Mouse (Mus musculus): Measurements from ENCODE around the gene Cfap43. TPM values are rescaled to one million over a fixed set of nuclear protein-coding genes. Genes with fewer than 3 reads are reported as not detected.

Cfap43 gene
- polyA plus RNA-seq, 1 experiment: not detected

DNA sequence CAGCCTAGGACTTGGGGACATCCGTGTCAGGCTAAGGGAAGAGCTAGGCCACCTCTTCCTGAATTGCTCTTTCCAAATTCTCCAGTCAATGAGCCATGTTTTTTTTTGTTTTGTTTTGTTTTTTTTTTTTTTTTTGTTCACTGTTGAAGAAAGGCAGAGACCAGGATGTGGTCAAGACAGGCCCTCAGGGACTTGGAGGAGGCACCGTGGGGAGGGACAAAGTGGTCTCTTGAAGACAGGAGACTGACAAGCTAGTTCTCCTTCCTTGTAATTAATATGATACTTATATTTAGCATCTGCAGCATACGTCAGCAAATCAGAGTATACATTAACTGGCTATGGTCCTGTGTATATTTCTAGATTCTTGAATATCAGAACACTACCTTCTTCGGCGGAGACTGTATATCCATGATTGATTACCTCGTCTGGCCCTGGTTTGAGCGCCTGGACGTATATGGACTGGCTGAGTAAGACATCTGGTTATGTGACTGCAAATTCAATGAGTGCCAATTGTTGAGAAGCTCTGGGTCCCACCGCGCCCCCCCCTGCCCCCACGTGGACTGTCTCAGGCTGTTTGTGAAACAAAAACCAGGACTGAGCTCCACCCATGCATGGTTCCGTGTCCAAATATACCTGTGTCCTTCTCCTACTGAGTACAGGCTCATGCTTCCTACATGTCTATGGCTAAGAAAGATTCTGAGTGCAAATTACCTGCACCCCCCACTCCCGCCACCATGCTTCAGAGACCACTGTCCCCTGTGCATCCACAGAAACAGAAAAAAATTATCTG is 34.6 kb downstream of the Cfap43 start:
- Histone ChIP-seq H3K27ac (ENCODE audit: insufficient read depth, low read length) (peak overlapping the region; percentile 39; the same call in 1 of the 2 replicates), H3K36me3 (ENCODE audit: control insufficient read depth, insufficient read depth, low read length) (no peaks in the 10 kb centered on the region), H3K4me1 (ENCODE audit: control insufficient read depth, insufficient read depth, insufficient read length) (peaks cover 19% of the 10 kb centered on the region; the same call in 1 of the 2 replicates), H3K27me3 (ENCODE audit: control insufficient read depth, insufficient read depth, low read length) (no peaks in the 10 kb centered on the region), H3K4me3 (ENCODE audit: extremely low read depth, insufficient read depth, insufficient read length) (no peak overlapping the region)
- DNase-seq (ENCODE audit: low read depth in 1 of 2, low spot score in 2 of 2): peak; percentile 36 to 44
- 53% methylated on average over 13 of the region's 13 CpGs for WGBS
- TF ChIP-seq POLR2A (IDR thresholded peaks at IDR 0.05; ENCODE audit: low read depth, low read length) (no peak), CTCF (IDR thresholded peaks at IDR 0.05; ENCODE audit: extremely low read depth, insufficient read depth, insufficient read length, insufficient replicate concordance) (no peak)

DNA sequence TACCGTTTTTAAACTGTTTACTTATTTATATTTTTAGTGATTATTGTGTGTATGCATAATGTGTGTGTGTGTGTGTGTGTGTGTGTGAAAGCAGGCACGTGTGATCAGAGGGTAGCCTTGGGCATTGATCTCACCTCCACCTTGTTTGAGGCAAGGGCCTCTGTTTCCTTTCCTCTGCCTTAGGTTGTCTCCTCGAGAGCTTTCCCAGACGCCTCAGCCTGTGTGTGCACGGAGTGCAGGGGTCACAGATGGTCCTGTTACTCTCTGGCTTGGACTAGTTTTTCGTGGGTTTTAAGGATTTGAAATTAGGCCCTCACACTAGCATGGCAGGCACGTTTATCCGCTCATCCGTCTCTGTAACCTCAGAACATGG is 36.2 kb downstream of the Cfap43 start:
- H3K4me3 ChIP-seq (ENCODE audit: extremely low read depth, insufficient read depth, insufficient read length): no peak overlapping the region
- no peaks in the 10 kb centered on the region for H3K27me3 ChIP-seq (ENCODE audit: control insufficient read depth, insufficient read depth, low read length)
- TF ChIP-seq POLR2A (IDR thresholded peaks at IDR 0.05; ENCODE audit: low read depth, low read length) (no peak), CTCF (IDR thresholded peaks at IDR 0.05; ENCODE audit: extremely low read depth, insufficient read depth, insufficient read length, insufficient replicate concordance) (no peak)
- no peaks in the 10 kb centered on the region for H3K36me3 ChIP-seq (ENCODE audit: control insufficient read depth, insufficient read depth, low read length)
- H3K4me1 ChIP-seq (ENCODE audit: control insufficient read depth, insufficient read depth, insufficient read length): peaks cover 15% of the 10 kb centered on the region; the same call in 1 of the 2 replicates
- DNase-seq (ENCODE audit: low read depth in 1 of 2, low spot score in 2 of 2): no peak
- no peak overlapping the region for H3K27ac ChIP-seq (ENCODE audit: insufficient read depth, low read length)
- 68% methylated on average over 9 of the region's 9 CpGs for WGBS

DNA sequence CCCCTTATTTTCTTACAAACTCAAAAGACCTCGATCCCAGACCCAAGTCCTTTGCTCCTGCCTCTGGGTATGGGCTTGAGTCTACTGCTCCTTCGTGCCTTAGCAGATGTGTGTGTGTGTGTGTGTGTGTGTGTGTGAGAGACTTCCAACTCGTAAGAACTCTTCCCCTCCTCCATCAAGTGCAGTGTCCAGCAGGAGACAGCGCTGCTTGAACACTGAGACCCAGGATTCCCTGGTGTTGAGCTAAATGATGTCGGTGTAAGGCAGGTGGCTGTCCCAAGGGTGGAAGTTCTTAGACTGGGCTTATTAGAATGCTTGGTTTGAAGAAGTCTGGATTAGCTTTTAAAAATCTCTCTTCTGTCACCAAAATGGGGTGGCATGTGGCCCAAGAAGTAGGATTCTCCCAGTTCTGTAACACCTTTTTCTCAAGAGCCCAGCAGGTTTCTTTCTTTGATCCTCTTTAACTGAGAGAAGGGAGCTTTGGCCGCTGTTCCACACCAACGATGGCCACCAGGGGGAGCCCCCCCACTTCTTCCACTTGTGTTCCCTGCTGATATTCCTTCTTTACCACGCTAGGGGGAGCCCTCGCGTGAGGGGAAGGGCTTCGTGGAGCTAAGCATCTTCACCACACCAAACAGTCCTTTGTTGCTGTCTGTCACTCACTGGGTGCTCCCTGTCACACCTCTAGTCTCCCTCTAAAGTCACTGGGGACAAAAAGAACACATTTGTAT is 36.8 kb downstream of the Cfap43 start:
- Histone ChIP-seq H3K27me3 (ENCODE audit: control insufficient read depth, insufficient read depth, low read length) (no peaks in the 10 kb centered on the region), H3K4me1 (ENCODE audit: control insufficient read depth, insufficient read depth, insufficient read length) (peaks cover 10% of the 10 kb centered on the region; the same call in 1 of the 2 replicates), H3K4me3 (ENCODE audit: extremely low read depth, insufficient read depth, insufficient read length) (no peak overlapping the region), H3K36me3 (ENCODE audit: control insufficient read depth, insufficient read depth, low read length) (no peaks in the 10 kb centered on the region), H3K27ac (ENCODE audit: insufficient read depth, low read length) (no peak overlapping the region)
- WGBS: 27% methylated on average over 11 of the region's 11 CpGs
- peak; percentile 76 to 80 for DNase-seq (ENCODE audit: low read depth in 1 of 2, low spot score in 2 of 2)
- TF ChIP-seq POLR2A (IDR thresholded peaks at IDR 0.05; ENCODE audit: low read depth, low read length) (no peak), CTCF (IDR thresholded peaks at IDR 0.05; ENCODE audit: extremely low read depth, insufficient read depth, insufficient read length, insufficient replicate concordance) (peak; percentile 100)

DNA sequence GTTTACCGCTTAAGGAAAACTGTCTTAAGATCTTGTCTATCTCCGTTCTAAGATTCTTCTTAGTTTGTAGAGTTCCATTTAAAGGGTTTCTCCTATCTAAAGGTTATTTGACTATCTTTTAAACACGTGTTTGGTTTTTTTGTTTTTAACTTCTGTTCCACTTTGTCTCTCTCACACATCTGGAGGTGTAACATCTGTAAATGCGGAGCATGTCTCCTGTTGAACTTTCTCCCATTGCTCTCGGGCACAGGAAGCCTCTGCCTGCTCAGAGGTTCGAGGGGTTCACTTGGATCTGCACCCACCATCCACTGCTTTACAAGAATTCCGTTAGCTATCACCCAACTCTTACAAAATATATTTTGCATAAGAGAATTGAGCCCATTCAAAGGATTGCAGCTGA is 37.5 kb downstream of the Cfap43 start:
- H3K36me3 ChIP-seq (ENCODE audit: control insufficient read depth, insufficient read depth, low read length): no peaks in the 10 kb centered on the region
- H3K4me1 ChIP-seq (ENCODE audit: control insufficient read depth, insufficient read depth, insufficient read length): peaks cover 2% of the 10 kb centered on the region; the same call in 1 of the 2 replicates
- TF ChIP-seq POLR2A (IDR thresholded peaks at IDR 0.05; ENCODE audit: low read depth, low read length) (no peak), CTCF (IDR thresholded peaks at IDR 0.05; ENCODE audit: extremely low read depth, insufficient read depth, insufficient read length, insufficient replicate concordance) (no peak)
- no peak overlapping the region for H3K27ac ChIP-seq (ENCODE audit: insufficient read depth, low read length)
- 80% methylated on average over 7 of the region's 7 CpGs for WGBS
- no peak overlapping the region for H3K4me3 ChIP-seq (ENCODE audit: extremely low read depth, insufficient read depth, insufficient read length)
- no peaks in the 10 kb centered on the region for H3K27me3 ChIP-seq (ENCODE audit: control insufficient read depth, insufficient read depth, low read length)
- DNase-seq (ENCODE audit: low read depth in 1 of 2, low spot score in 2 of 2): no peak

DNA sequence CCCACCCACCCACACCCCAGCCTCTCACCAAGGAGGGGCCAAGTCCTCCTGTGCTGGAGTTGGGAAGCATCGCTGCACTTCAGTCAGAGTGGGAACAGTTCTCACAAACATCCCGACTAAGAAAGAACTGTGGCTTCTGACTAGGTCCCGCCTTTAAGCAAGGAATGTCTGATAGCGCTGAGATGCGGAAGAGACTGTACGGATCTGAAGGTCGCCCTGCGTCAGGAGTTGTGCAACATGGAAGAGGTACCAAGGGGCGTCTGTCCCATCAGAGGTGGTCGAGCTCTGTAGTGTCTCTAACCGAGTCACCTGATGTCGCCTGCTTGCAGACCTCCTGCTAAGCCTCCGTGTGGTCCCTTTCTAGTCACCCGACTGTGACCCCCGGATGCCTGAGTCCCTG is 42.8 kb downstream of the Cfap43 start:
- 78% methylated on average over 15 of the region's 15 CpGs for WGBS
- TF ChIP-seq POLR2A (IDR thresholded peaks at IDR 0.05; ENCODE audit: low read depth, low read length) (no peak), CTCF (IDR thresholded peaks at IDR 0.05; ENCODE audit: extremely low read depth, insufficient read depth, insufficient read length, insufficient replicate concordance) (no peak)

DNA sequence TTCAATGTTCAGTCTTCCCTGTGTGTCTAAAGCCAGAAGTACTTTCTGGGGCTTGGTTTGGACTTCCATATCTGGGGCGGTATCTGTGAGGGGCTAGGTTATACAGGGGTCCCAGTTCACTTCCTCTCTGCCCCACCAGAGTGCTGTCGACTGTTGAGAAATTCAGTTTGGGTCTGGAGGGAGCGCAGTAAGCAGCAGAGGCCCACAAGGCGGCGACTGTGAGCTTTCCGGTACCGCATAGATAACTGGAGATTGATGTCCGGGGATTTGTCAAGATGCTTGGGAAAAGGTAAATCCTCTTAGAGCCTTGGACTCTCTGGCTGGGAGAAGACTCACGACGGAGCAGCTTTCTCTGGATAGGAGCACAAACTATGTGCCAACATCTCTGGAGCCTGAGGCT is 47.6 kb downstream of the Cfap43 start:
- Histone ChIP-seq H3K27me3 (ENCODE audit: control insufficient read depth, insufficient read depth, low read length) (no peaks in the 10 kb centered on the region), H3K27ac (ENCODE audit: insufficient read depth, low read length) (no peak overlapping the region), H3K36me3 (ENCODE audit: control insufficient read depth, insufficient read depth, low read length) (no peaks in the 10 kb centered on the region), H3K4me1 (ENCODE audit: control insufficient read depth, insufficient read depth, insufficient read length) (no peaks in the 10 kb centered on the region), H3K4me3 (ENCODE audit: extremely low read depth, insufficient read depth, insufficient read length) (no peak overlapping the region)
- no peak for DNase-seq (ENCODE audit: low read depth in 1 of 2, low spot score in 2 of 2)
- WGBS: 52% methylated on average over 10 of the region's 10 CpGs
- TF ChIP-seq POLR2A (IDR thresholded peaks at IDR 0.05; ENCODE audit: low read depth, low read length) (no peak), CTCF (IDR thresholded peaks at IDR 0.05; ENCODE audit: extremely low read depth, insufficient read depth, insufficient read length, insufficient replicate concordance) (no peak)

More for the DNA sequence above, 42.8 kb downstream of the Cfap43 start:
- Histone ChIP-seq H3K27me3 (ENCODE audit: control insufficient read depth, insufficient read depth, low read length) (no peaks in the 10 kb centered on the region), H3K4me1 (ENCODE audit: control insufficient read depth, insufficient read depth, insufficient read length) (no peaks in the 10 kb centered on the region), H3K36me3 (ENCODE audit: control insufficient read depth, insufficient read depth, low read length) (no peaks in the 10 kb centered on the region), H3K4me3 (ENCODE audit: extremely low read depth, insufficient read depth, insufficient read length) (no peak overlapping the region), H3K27ac (ENCODE audit: insufficient read depth, low read length) (no peak overlapping the region)
- no peak for DNase-seq (ENCODE audit: low read depth in 1 of 2, low spot score in 2 of 2)
